Mouse (Mus musculus): ENCODE measurements at regions not wholly inside any gene's neighbourhood (a gene's known extent, or its start where the extent isn't known, plus 50 kb on each side); places are given as distances from the start of the nearest gene placed in this dataset.

DNA sequence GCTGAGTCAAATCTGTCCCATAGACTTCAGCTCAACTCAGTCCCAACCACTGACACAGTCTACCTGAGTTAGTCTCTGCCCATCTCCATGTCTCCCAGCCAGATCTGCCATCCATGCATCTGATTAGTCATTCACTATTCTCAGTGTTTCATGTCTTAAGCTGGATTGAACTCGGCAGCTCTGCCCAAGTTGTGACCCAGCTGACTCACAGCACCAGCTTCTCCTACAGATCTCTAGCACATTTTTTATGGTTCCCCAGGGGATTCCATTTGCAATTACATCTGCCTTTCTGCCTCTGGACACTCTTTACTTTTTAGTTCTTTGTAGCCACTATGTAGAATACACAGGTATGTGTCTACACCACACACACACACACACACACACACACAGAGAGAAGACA lies 385.7 kb downstream of the Pdgfc start:
- 47% methylated on average over 1 of the region's 1 CpGs for WGBS
- Histone ChIP-seq H3K9me3 (ENCODE audit: control insufficient read depth, low read length) (no peaks in the 10 kb centered on the region), H3K36me3 (ENCODE audit: control insufficient read depth, insufficient read depth, low read length) (no peaks in the 10 kb centered on the region)

DNA sequence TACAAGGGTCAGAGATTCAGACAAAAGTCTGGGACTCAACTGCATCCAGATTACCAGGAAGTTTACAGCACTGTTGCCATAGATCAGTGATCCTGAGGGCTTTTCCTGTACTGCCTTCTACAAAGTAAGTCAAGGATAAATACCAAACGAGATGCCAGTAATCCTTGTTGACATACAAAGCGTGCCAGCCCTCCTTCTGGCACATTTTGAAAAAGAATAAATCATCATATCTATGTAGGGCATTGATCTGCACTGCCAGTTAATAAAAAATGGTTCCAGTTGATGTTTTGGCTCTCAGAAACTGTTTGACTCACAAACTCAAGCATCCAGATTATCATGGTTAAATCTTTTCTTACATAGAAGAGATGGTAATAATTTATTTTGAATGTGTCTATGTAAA lies 390.5 kb downstream of the Pdgfc start:
- ATAC-seq, result no peak
- 60% methylated on average over 2 of the region's 2 CpGs for WGBS

More for the DNA sequence above, 385.7 kb downstream of the Pdgfc start:
- Histone ChIP-seq H3K9ac (ENCODE audit: low read depth, low read length) (no peak overlapping the region), H3K27me3 (replicated peaks; ENCODE audit: control insufficient read depth, insufficient read depth, low read length) (no peaks in the 10 kb centered on the region), H3K27ac (ENCODE audit: low read depth, low read length) (no peak overlapping the region), H3K4me1 (ENCODE audit: control insufficient read depth, insufficient read depth, low read depth, low read length) (no peaks in the 10 kb centered on the region), H3K4me2 (ENCODE audit: low read length) (no peak overlapping the region), H3K4me3 (ENCODE audit: low read length) (no peak overlapping the region)
- ATAC-seq, result no peak

More for the DNA sequence above, 390.5 kb downstream of the Pdgfc start:
- Histone ChIP-seq H3K4me3 (ENCODE audit: low read length) (no peak overlapping the region), H3K36me3 (ENCODE audit: control insufficient read depth, insufficient read depth, low read length) (no peaks in the 10 kb centered on the region), H3K4me2 (ENCODE audit: low read length) (no peak overlapping the region), H3K27ac (ENCODE audit: low read depth, low read length) (no peak overlapping the region), H3K9ac (ENCODE audit: low read depth, low read length) (no peak overlapping the region), H3K4me1 (ENCODE audit: control insufficient read depth, insufficient read depth, low read depth, low read length) (no peaks in the 10 kb centered on the region), H3K27me3 (replicated peaks; ENCODE audit: control insufficient read depth, insufficient read depth, low read length) (no peaks in the 10 kb centered on the region), H3K9me3 (ENCODE audit: control insufficient read depth, low read length) (no peaks in the 10 kb centered on the region)

Measured in hindbrain, embryonic 16.5 days (tissue).